Mouse (Mus musculus): Measurements from ENCODE around the gene Ndufa10. TPM values are rescaled to one million over a fixed set of nuclear protein-coding genes. Genes with fewer than 3 reads are reported as not detected.
"Not testable (repeated sequence)": the region's sequence is repeated elsewhere in the genome, so short reads cannot be mapped to it uniquely, and the experiment has no call there.

Ndufa10 gene
- total RNA-seq (2021), result 626 and 670 TPM in 2 replicates
- long read RNA-seq, experiment 1, transcript Ndufa10-201 (10 exons, 2,020 nt), result major isoform, 534 of 585 reads
- long read RNA-seq, experiment 1, partial matches to known transcripts, result 16 of 585 reads
- long read RNA-seq, experiment 1, other reads (novel, unspliced or antisense), result 32 of 585 reads
- long read RNA-seq, experiment 2, transcript Ndufa10-201 (10 exons, 2,020 nt), result major isoform, 485 of 551 reads
- long read RNA-seq, experiment 2, partial matches to known transcripts, result 21 of 551 reads
- long read RNA-seq, experiment 2, other reads (novel, unspliced or antisense), result 41 of 551 reads

- DNase-seq, result peak; percentile 96
Measured at GRCm38 (mm10) chr1:92473165-92474041, at the start of gene Ndufa10. TSS of gene Ndufa10 (minus strand) at chr1:92473860.

- DNase-seq, result peak; percentile 61
Measured at GRCm38 (mm10) chr1:92521376-92521775, 47.7 kb upstream of the Ndufa10 start.

- DNase-seq, result no peak
Measured at GRCm38 (mm10) chr1:92519046-92519445, 45.4 kb upstream of the Ndufa10 start.

DNA sequence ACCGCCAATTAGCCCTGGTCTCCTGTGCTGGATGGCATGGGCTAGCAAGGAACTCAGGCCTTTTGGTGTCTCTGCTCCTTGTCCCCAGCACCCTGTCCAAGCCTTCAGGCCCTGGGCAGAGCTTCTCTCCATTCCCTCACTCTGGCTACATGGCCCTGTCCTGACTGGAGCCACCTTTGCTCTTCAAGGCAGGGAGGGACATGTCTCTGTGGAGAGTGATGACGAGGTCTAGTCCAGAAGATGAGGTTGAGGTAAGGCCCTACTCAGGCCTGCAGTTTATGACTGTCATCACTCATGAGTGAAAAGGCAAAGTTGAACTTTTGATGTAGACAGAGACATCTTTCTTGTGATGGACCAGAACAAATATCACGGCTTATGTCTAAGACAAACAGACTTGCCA lies 44.9 kb upstream of the Ndufa10 start, which contains the start of gene Olfr1414:
Gene Olfr1414, minus strand, starts transcription at position 101 of the 400 bp plus-strand sequence.
- DNase-seq, result no peak

GRCm38 (mm10) chr1:92515390-92515789 lies 41.7 kb upstream of the Ndufa10 start:
- DNase-seq, result peak; percentile 17

GRCm38 (mm10) chr1:92511646-92512045 lies 38.0 kb upstream of the Ndufa10 start:
- not testable (repeated sequence) for DNase-seq

- no peak for DNase-seq
Measured at GRCm38 (mm10) chr1:92496001-92496400, 22.3 kb upstream of the Ndufa10 start, which contains the start of gene Olfr1415. TSS of gene Olfr1415 (minus strand) at chr1:92496101.

- DNase-seq, result no peak
Measured at GRCm38 (mm10) chr1:92485013-92485412, 11.4 kb upstream of the Ndufa10 start, which contains the start of gene Olfr1416. TSS of gene Olfr1416 (minus strand) at chr1:92485113.

GRCm38 (mm10) chr1:92474066-92474578 lies 462 bp upstream of the Ndufa10 start:
- DNase-seq, result no peak

DNA sequence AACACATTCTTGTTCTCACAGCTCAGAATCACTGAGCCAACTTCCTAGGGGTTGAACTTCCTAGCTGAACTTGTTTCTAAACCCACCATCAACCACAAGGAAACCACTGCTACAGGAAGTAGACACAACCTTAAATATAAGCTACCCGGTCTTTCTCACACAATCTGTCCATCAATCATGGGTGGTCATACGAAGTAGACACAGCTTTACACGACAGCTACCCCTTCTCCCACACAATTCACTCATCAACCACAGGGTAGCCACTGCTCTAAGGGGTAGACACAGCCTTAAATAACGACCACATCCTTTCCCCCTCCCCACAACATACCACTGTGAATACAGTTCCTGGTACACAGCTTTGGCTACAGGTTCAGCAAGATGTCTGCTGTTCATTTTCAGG lies 4.8 kb downstream of the Ndufa10 start:
- no peak for DNase-seq

GRCm38 (mm10) chr1:92458416-92458815 lies 15.2 kb downstream of the Ndufa10 start:
- DNase-seq, result no peak

DNA sequence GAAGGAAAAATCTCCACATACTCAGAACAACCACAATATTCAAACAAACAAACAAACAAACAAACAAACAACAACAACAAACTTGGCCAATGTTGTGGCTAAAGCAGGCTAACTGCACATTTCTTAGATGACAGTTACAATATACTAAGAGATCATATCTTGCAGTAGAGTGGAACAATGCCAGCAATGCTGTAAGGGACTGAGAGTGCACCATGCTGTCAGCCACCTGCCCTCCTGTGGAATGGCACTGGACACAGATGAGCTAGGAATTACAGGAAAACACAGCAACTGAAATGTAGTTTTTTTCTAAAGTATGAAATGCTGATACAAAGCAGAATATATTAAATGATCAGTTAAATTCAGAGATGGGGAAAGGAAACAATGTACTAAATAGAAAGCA lies 15.9 kb downstream of the Ndufa10 start:
- no peak for DNase-seq

GRCm38 (mm10) chr1:92453751-92454445 lies 19.8 kb downstream of the Ndufa10 start:
- no peak for DNase-seq

DNA sequence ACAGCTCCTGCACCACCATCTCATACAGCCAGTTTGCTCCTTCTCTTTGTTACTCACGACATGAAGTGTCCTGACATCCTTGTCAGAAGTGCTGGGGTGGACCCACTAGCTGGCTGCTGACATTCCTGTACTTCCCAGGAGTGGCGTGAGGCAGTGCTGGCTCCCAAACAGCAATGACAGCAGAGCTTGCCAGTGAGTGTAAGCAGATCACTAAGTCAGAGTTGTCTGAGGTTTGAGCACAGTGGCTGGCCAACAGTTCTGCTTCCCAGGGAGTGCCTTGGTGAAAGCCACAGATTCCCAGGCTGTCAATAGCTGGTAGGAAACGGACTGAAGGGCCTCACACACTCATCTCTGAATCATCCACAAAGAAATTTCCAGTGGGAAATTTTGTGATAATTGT lies 25.4 kb downstream of the Ndufa10 start:
- no peak for DNase-seq

DNA sequence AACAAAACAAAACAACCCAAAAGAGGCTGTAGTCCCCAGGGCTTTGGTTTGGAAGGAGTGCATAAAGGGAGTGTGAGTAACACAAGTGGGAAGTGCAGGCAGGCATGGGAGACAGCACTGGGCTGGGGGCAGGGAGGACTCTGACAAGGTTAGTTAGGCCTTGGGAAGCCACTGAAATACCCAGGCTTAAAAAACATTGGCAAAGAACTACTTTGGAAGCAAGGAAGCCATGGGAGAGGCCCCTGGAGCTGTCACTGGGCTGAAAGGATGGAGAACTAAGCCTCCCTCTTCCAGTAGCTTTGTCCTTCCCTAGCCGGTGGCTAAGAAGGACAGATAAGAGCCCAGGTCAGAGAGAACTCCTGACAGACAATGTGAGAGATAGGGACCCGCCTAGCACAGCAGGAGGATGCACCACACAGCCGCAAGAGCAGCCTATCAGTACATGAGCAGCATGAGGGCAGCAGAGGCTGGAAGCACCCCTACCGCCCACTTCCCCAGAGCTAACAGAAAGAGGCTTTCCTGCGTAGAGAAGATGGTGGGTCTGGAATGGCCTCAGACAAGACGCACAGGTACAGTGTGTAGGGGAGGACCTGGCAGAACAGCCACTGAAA lies 32.1 kb downstream of the Ndufa10 start:
- peak; percentile 82 for DNase-seq

DNA sequence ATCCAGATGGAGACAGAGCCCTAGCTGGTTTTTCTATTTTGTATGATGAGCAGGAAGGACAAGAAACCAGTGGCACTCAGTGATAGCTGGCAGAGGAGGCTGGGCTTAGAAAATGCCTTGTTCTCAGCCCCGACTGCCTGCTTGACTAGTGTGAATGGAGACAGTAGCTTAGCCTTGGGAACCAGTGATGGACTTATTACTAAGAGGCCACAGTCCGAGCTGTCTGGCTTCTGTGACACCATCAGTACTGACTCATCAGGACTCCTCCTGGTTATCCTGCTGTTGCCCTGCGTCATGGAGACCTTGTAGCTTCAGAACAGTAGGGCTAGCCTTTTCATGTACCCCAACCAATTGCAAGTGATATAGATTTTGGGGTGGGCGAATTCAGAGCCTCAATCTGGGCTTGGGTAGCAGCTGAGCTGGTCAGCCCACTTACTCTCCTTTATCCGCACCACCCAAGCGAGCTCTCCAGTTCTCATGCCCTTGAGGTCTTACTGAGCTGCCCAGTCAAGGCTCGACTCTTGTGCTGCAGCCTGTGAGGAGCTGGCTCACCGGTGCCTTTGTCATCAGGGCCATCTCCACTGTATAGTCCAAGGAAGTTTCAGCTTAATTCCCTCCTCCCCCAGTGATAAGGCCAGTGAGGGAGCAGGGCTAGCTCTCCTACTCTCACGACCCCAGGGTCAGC lies 33.5 kb downstream of the Ndufa10 start:
- DNase-seq, result peak; percentile 56

DNA sequence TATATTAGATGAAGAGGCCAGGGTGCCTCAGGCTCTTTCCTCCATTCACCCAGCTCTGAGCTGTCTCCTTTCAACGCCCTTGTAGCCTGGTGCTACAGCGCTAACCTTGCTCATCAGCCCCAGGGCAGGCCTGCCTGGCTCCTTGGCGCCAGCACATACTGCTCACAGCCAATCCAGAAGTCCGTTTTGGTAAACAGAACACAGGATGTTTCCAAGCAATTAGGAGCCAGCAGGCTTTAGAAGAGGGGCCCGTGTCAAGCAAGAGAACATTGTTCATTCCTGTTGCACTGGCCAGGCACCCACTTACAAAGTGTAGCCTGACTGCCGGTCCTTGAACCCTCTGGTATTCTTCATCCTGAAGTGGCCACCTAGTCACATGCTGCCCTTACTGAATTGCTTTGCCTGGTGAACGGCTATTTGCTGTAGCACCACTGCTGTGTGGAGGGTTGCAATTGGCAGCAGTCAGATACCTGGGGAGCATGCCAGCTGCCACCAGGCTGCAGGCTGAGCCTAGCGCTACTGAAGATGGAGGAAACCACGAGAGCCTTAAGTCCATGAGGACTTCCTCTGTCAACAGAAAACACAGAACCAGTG lies 35.9 kb downstream of the Ndufa10 start:
- DNase-seq, result peak; percentile 67

- DNase-seq, result no peak
Measured at GRCm38 (mm10) chr1:92436831-92437321, 36.8 kb downstream of the Ndufa10 start.

DNA sequence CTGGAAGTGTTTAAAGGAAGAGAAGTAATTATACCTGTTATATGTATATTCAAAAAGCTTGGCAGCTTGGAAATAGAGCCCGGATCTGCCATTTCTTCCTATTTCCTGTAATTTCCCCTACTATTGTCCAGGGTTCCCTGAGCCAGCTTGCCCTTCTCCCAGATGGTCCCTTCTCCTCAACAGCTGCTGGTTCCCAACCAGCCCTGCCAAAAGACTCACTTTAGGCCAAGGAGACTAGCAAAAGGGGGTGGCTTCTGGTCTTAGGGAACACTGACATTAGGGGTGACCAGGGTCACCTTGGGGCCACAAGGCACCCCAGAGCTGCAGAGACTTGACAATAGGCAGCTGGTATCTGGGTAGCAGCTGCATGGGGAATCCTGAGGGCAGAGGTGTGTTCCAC lies 38.7 kb downstream of the Ndufa10 start:
- no peak for DNase-seq

DNA sequence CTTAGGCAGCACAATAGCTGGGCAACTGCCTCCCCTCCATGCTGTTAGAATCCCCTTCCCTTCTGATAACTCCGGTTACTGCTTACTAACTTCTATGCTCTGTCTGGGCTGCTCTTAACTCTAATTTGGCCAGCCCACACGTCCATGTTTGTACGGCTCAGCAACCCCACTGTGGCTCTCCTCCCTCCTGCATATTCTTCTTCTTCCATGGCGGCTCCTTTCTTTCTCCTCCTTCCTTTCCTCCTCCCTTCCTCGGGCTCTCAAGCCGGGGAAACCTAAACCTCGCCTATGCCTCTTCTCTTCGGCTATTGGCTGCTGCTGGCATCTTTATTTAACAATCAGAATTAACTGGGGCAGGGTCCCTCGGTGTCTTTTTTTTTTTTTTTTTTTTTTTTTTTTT lies 40.9 kb downstream of the Ndufa10 start:
- DNase-seq, result no peak

DNA sequence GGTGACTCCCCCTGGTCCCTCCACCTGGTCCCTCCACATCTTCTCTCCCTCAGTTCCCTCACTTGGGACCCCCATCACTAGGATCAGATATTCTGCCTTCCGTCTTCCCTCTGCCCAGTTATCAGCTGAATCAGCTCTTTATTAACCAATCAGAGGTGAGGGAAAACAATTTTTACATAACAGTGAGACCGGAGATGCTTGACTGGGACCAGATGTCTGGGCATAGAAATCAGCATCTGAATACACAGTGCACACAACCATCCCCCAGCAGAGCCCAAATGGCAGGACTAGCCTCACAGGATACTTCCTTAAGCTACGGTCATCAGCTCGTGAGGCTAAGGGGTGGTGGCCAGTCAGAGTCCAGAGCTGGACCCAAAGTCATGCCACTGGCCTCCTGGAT lies 41.6 kb downstream of the Ndufa10 start:
- no peak for DNase-seq

Data from adrenal gland, postnatal 14 days (tissue).